Mouse (Mus musculus): ENCODE data around the gene Zbtb16. TPM values are rescaled to one million over a fixed set of nuclear protein-coding genes. Genes with fewer than 3 reads are reported as not detected.
A peak's percentile ranks its signal among the peaks of the same experiment; 100 is the strongest.

Zbtb16 gene
- polyA plus RNA-seq, 1 experiment from 2014 or later, result 6.0 TPM

GRCm38 (mm10) chr9:48833493-48833892 is 2.5 kb downstream of the Zbtb16 start:
- ATAC-seq (ENCODE audit: low FRiP score, low TSS enrichment) (no peak), DNase-seq (no peak)
- H3K36me3 ChIP-seq (ENCODE audit: control insufficient read depth, insufficient read depth, low read length), result no peaks in the 10 kb centered on the region
- peaks cover 26% of the 10 kb centered on the region; the same call in 1 of the 2 replicates for H3K4me1 ChIP-seq (ENCODE audit: control insufficient read depth, insufficient read depth, low read length)
- H3K9me3 ChIP-seq (ENCODE audit: control insufficient read depth, low read length), result no peaks in the 10 kb centered on the region
- H3K27me3 ChIP-seq (ENCODE audit: control insufficient read depth, insufficient read depth, low read length), result peaks cover 11% of the 10 kb centered on the region
- H3K9ac ChIP-seq (replicated peaks; ENCODE audit: low read length), result no peak overlapping the region
- 0 out of 2 replicates have a peak overlapping the region, but pooled peaks have one; percentile 99 for H3K4me2 ChIP-seq (ENCODE audit: low read length)
- no peak overlapping the region for H3K27ac ChIP-seq (replicated peaks; ENCODE audit: low read depth, low read length)
- WGBS, result 91% methylated on average over 11 of the region's 11 CpGs
- H3K4me3 ChIP-seq (replicated peaks; ENCODE audit: low read depth, low read length), result no peak overlapping the region

DNA sequence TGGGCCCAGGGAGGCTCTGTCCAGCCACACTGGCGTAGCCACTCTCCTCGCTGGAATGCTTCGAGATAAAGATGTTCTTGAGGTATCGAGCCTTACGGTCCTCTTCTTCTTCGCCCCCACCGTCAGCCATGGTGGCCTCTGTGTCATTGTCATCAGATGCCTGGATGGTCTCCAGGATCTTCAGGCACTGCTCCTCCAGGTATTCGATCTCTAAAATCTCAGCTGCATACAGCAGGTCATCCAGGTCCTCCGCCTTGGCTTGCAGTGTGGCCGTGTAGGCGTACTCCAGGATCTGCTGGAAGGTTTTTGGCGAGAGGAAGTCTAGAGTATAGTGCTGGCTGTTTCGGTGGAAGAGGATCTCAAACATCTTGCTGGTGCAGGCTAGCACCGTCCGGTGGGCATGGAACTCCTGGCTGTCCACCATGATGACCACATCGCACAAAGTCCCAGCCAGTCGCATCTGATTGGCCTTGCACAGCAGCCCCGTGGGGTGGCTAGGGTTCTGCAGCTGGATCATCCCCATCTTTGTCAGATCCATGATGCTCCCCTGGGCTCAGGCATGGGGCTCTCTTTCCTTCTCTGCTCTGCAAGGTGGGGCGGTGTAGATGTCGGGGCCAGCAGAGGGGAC is 3.4 kb downstream of the Zbtb16 start:
- DNase-seq (no peak), ATAC-seq (ENCODE audit: low FRiP score, low TSS enrichment) (no peak)
- H3K4me1 ChIP-seq (ENCODE audit: control insufficient read depth, insufficient read depth, low read length), result peaks cover 18% of the 10 kb centered on the region; the same call in 1 of the 2 replicates
- no peak overlapping the region for H3K27ac ChIP-seq (replicated peaks; ENCODE audit: low read depth, low read length)
- H3K9ac ChIP-seq (replicated peaks; ENCODE audit: low read length), result no peak overlapping the region
- peaks cover 11% of the 10 kb centered on the region; the same call in 1 of the 2 replicates for H3K27me3 ChIP-seq (ENCODE audit: control insufficient read depth, insufficient read depth, low read length)
- no peaks in the 10 kb centered on the region for H3K36me3 ChIP-seq (ENCODE audit: control insufficient read depth, insufficient read depth, low read length)
- H3K9me3 ChIP-seq (ENCODE audit: control insufficient read depth, low read length), result no peaks in the 10 kb centered on the region
- 93% methylated on average over 20 of the region's 20 CpGs for WGBS
- H3K4me3 ChIP-seq (replicated peaks; ENCODE audit: low read depth, low read length), result no peak overlapping the region
- H3K4me2 ChIP-seq (ENCODE audit: low read length), result no peak overlapping the region

DNA sequence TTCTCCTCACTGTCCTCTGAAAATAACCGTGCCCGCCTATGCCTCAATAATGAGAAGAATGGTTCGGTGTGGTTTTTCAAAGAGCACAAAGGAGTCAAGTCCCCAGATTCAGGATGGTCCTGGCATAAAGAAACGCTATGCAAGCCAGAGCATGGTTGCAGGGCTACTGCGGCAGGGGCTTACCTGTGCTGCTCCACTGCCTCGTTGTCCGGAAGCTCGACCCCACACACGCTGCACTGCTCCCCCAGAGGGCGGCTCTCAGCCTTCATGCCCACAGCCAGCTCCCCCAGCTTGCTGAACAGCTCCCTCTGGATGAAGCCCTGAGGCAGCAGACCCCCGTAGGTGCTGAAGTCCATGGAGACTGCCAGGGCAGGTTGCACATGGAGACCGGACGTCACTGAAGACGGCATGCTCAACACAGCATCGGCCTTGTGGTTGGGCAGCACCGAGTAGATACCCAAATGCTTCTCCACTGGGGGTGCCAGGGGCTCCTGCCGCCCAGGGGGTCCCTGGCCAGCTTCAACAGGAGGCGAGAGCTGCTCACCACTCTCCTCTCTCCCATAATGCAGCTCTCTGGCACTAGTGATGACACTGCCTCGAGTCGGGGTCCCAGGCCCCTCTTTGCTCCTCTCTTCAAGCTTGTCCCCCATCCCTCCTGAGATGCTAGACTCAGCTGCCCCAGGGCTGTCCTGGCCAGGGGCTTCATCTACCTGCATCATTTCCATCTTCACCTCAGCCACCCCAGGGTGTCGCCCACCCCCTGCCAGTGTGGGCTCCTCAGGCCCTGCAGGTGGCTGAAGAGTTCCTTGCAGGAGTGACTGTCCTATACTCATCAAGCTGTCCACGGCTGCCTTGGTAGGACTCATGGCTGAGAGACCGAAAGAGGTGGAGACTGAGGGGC is 4.2 kb downstream of the Zbtb16 start:
- ATAC-seq (ENCODE audit: low FRiP score, low TSS enrichment), result no peak
- Histone ChIP-seq H3K4me1 (ENCODE audit: control insufficient read depth, insufficient read depth, low read length) (peaks cover 11% of the 10 kb centered on the region; the same call in 1 of the 2 replicates), H3K4me2 (ENCODE audit: low read length) (no peak overlapping the region), H3K4me3 (replicated peaks; ENCODE audit: low read depth, low read length) (no peak overlapping the region), H3K9ac (replicated peaks; ENCODE audit: low read length) (no peak overlapping the region), H3K9me3 (ENCODE audit: control insufficient read depth, low read length) (no peaks in the 10 kb centered on the region), H3K27ac (replicated peaks; ENCODE audit: low read depth, low read length) (no peak overlapping the region), H3K27me3 (ENCODE audit: control insufficient read depth, insufficient read depth, low read length) (peaks cover 7% of the 10 kb centered on the region; the same call in 1 of the 2 replicates), H3K36me3 (ENCODE audit: control insufficient read depth, insufficient read depth, low read length) (no peaks in the 10 kb centered on the region)
- 82% methylated on average over 23 of the region's 23 CpGs for whole genome bisulfite sequencing
- no peak for DNase-seq

GRCm38 (mm10) chr9:48828839-48829238 is 7.2 kb downstream of the Zbtb16 start:
- WGBS, result 86% methylated on average over 7 of the region's 7 CpGs
- DNase-seq, result no peak
- no peak for ATAC-seq (ENCODE audit: low FRiP score, low TSS enrichment)

GRCm38 (mm10) chr9:48826377-48826889 is 9.6 kb downstream of the Zbtb16 start:
- WGBS, result 85% methylated on average over 7 of the region's 7 CpGs
- no peak overlapping the region for H3K4me2 ChIP-seq (ENCODE audit: low read length)
- no peaks in the 10 kb centered on the region for H3K9me3 ChIP-seq (ENCODE audit: control insufficient read depth, low read length)
- no peaks in the 10 kb centered on the region for H3K27me3 ChIP-seq (ENCODE audit: control insufficient read depth, insufficient read depth, low read length)
- H3K9ac ChIP-seq (replicated peaks; ENCODE audit: low read length), result no peak overlapping the region
- no peak overlapping the region for H3K27ac ChIP-seq (replicated peaks; ENCODE audit: low read depth, low read length)
- DNase-seq (no peak), ATAC-seq (ENCODE audit: low FRiP score, low TSS enrichment) (no peak)
- peaks cover 11% of the 10 kb centered on the region; the same call in 1 of the 2 replicates for H3K4me1 ChIP-seq (ENCODE audit: control insufficient read depth, insufficient read depth, low read length)
- H3K36me3 ChIP-seq (ENCODE audit: control insufficient read depth, insufficient read depth, low read length), result no peaks in the 10 kb centered on the region
- no peak overlapping the region for H3K4me3 ChIP-seq (replicated peaks; ENCODE audit: low read depth, low read length)

More at GRCm38 (mm10) chr9:48828839-48829238, 7.2 kb downstream of the Zbtb16 start:
- Histone ChIP-seq H3K27ac (replicated peaks; ENCODE audit: low read depth, low read length) (no peak overlapping the region), H3K9me3 (ENCODE audit: control insufficient read depth, low read length) (no peaks in the 10 kb centered on the region), H3K4me2 (ENCODE audit: low read length) (no peak overlapping the region), H3K4me3 (replicated peaks; ENCODE audit: low read depth, low read length) (no peak overlapping the region), H3K36me3 (ENCODE audit: control insufficient read depth, insufficient read depth, low read length) (no peaks in the 10 kb centered on the region), H3K4me1 (ENCODE audit: control insufficient read depth, insufficient read depth, low read length) (peaks cover 2% of the 10 kb centered on the region; the same call in 1 of the 2 replicates), H3K9ac (replicated peaks; ENCODE audit: low read length) (no peak overlapping the region), H3K27me3 (ENCODE audit: control insufficient read depth, insufficient read depth, low read length) (no peaks in the 10 kb centered on the region)

GRCm38 (mm10) chr9:48824533-48825130 is 11.4 kb downstream of the Zbtb16 start:
- H3K36me3 ChIP-seq (ENCODE audit: control insufficient read depth, insufficient read depth, low read length), result no peaks in the 10 kb centered on the region
- H3K4me2 ChIP-seq (ENCODE audit: low read length), result no peak overlapping the region
- WGBS, result 59% methylated on average over 12 of the region's 12 CpGs
- no peak overlapping the region for H3K9ac ChIP-seq (replicated peaks; ENCODE audit: low read length)
- DNase-seq (no peak), ATAC-seq (ENCODE audit: low FRiP score, low TSS enrichment) (no peak)
- H3K27me3 ChIP-seq (ENCODE audit: control insufficient read depth, insufficient read depth, low read length), result no peaks in the 10 kb centered on the region
- no peaks in the 10 kb centered on the region for H3K9me3 ChIP-seq (ENCODE audit: control insufficient read depth, low read length)
- H3K4me1 ChIP-seq (ENCODE audit: control insufficient read depth, insufficient read depth, low read length), result peaks cover 11% of the 10 kb centered on the region; the same call in 1 of the 2 replicates
- no peak overlapping the region for H3K4me3 ChIP-seq (replicated peaks; ENCODE audit: low read depth, low read length)
- H3K27ac ChIP-seq (replicated peaks; ENCODE audit: low read depth, low read length), result no peak overlapping the region

GRCm38 (mm10) chr9:48823851-48824250 is 12.2 kb downstream of the Zbtb16 start:
- Histone ChIP-seq H3K36me3 (ENCODE audit: control insufficient read depth, insufficient read depth, low read length) (no peaks in the 10 kb centered on the region), H3K9me3 (ENCODE audit: control insufficient read depth, low read length) (no peaks in the 10 kb centered on the region), H3K4me1 (ENCODE audit: control insufficient read depth, insufficient read depth, low read length) (peaks cover 11% of the 10 kb centered on the region; the same call in 1 of the 2 replicates), H3K4me2 (ENCODE audit: low read length) (no peak overlapping the region), H3K27ac (replicated peaks; ENCODE audit: low read depth, low read length) (no peak overlapping the region), H3K9ac (replicated peaks; ENCODE audit: low read length) (no peak overlapping the region), H3K4me3 (replicated peaks; ENCODE audit: low read depth, low read length) (no peak overlapping the region), H3K27me3 (ENCODE audit: control insufficient read depth, insufficient read depth, low read length) (no peaks in the 10 kb centered on the region)
- ATAC-seq (ENCODE audit: low FRiP score, low TSS enrichment) (no peak), DNase-seq (no peak)
- 13% methylated on average over 6 of the region's 6 CpGs for WGBS

DNA sequence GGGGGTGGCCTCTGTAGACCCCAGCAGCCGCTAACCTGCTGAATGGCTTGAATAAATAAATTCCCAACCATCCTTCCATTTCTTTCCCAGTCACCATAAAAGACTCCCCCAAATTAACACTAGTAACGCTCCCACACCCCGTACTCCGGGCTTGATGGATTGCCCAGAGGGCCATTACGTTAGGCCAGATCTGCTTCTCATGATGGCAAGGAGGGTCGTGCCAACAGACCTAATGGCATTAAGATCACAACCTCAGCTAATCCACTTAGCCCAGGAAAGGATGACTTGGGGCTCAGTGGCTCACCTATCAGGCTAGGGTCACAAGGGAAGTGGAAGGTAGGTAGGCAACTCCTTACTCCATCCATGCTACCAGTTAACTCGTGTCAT is 12.7 kb downstream of the Zbtb16 start:
- peaks cover 11% of the 10 kb centered on the region; the same call in 1 of the 2 replicates for H3K4me1 ChIP-seq (ENCODE audit: control insufficient read depth, insufficient read depth, low read length)
- H3K4me3 ChIP-seq (replicated peaks; ENCODE audit: low read depth, low read length), result no peak overlapping the region
- no peak for ATAC-seq (ENCODE audit: low FRiP score, low TSS enrichment)
- H3K36me3 ChIP-seq (ENCODE audit: control insufficient read depth, insufficient read depth, low read length), result no peaks in the 10 kb centered on the region
- WGBS, result 30% methylated on average over 7 of the region's 7 CpGs
- no peak for DNase-seq
- no peak overlapping the region for H3K4me2 ChIP-seq (ENCODE audit: low read length)
- H3K9me3 ChIP-seq (ENCODE audit: control insufficient read depth, low read length), result no peaks in the 10 kb centered on the region
- H3K27ac ChIP-seq (replicated peaks; ENCODE audit: low read depth, low read length), result no peak overlapping the region
- no peaks in the 10 kb centered on the region for H3K27me3 ChIP-seq (ENCODE audit: control insufficient read depth, insufficient read depth, low read length)
- no peak overlapping the region for H3K9ac ChIP-seq (replicated peaks; ENCODE audit: low read length)
